Mouse (Mus musculus) E14TG2a.4 (cell line): ENCODE data around the gene 4933424G06Rik.

Source experiments
- CTCF ChIP-seq: conservative IDR thresholded peaks from 2 replicates; pipeline ENCODE4 v1.5.1; 2014; ENCODE audit warnings: low read length
- NANOG ChIP-seq: IDR thresholded peaks from 2 replicates; pipeline ENCODE4 v1.6.1; 2014; ENCODE audit warnings: borderline replicate concordance, low read length, mixed read lengths
- POU5F1 ChIP-seq: IDR thresholded peaks from 2 replicates; pipeline ENCODE4 v1.6.1; 2014; ENCODE audit warnings: low read length, borderline replicate concordance

DNA sequence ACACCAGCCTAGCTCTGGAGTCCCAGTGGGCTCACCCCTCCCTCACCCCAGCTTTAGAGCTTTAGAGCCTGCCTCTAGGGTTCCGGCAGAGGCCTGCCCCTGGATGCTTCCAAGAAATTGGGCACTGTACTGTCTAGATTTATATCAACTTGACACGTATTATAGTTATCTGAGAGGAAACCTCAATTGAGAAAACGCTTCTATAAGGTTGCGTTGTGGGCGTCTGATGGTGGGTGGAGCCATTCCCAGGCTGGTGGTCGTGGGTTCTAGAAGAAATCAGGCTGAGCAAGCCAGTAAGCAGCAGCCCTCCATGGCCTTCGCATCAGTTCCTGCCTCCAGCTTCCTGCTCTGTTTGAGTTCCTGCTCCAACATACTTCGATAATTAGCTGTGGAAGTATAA, 51.1 kb downstream of the 4933424G06Rik start:
- no peak for TF ChIP-seq CTCF
- no peak for TF ChIP-seq NANOG
- TF ChIP-seq POU5F1, result no peak
